ENCODE assay signal across 10 mouse cellular contexts in the genomic region with DNA sequence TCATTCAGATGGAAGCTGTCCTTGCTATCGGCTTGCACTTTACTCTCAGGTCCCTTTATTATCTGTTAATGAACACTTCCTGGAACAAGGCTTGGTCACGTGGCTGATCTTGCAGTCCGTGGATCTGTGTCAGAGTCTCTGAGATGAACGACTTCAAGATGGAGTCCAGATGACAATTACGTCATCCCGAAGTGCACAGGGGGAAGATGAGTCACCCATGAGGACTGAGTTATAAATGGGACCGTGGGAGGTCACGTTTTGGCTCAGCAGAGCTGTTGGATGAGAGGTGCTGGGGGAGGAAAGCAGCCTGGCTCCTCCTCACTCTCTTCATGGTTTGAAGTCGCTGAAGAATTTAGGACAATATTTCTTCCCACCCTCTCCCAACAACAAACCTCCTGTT.
DNase-seq lines count a peak whose midpoint lies in the region; ATAC-seq lines count a peak whose summit lies in the region.
"Had no signal": no experiment of that assay in that cellular context is flagged by ENCODE, and none has a peak within 500 bp of the region (broad histone marks: within the 10 kb centered on the region; RNA-seq: fewer than 3 reads in every experiment).

No protein-coding gene starts in this region.

- 57% methylated on average over 9 of the region's 9 CpGs for WGBS in intestine, embryonic 15.5 days

- no peaks in the 10 kb centered on the region for H3K27me3 ChIP-seq in intestine, embryonic 15.5 days (replicated peaks)
- H3K27me3 ChIP-seq: heart, embryonic 13.5 days had no signal

- no peaks in the 10 kb centered on the region for H3K4me1 ChIP-seq in intestine, embryonic 15.5 days (replicated peaks)
- H3K4me1 ChIP-seq: heart, embryonic 13.5 days had no signal

- ATAC-seq in intestine, embryonic 15.5 days: no peak
- no peak for ATAC-seq in megakaryocyte, adult 5-6 weeks (ENCODE audit: poor library complexity, severe bottlenecking)

- no peak overlapping the region for H3K9ac ChIP-seq in intestine, embryonic 15.5 days
- H3K9ac ChIP-seq: heart, embryonic 13.5 days had no signal

- H3K9me3 ChIP-seq in intestine, embryonic 15.5 days: no peaks in the 10 kb centered on the region
- H3K9me3 ChIP-seq: heart, embryonic 13.5 days had no signal

- no peaks in the 10 kb centered on the region for H3K36me3 ChIP-seq in intestine, embryonic 15.5 days
- H3K36me3 ChIP-seq: heart, embryonic 13.5 days had no signal

- intact Hi-C loops in left cerebral cortex, postnatal 10 days (cut with DNase I): no loop called here

- no peak overlapping the region for H3K4me3 ChIP-seq in intestine, embryonic 15.5 days (replicated peaks)
- H3K4me3 ChIP-seq: heart, embryonic 13.5 days had no signal

- H3K27ac ChIP-seq in intestine, embryonic 15.5 days: no peak overlapping the region
- H3K27ac ChIP-seq: heart, embryonic 13.5 days had no signal

- no peak overlapping the region for H3K4me2 ChIP-seq in intestine, embryonic 15.5 days (replicated peaks)
- H3K4me2 ChIP-seq: heart, embryonic 13.5 days had no signal

- DNase-seq in adrenal gland, adult 2 months: peak; percentile 36
- DNase-seq in adrenal gland, postnatal 25 days: no peak
- peak; percentile 65 to 68 for DNase-seq in left cerebral cortex, adult 18-20 months (ENCODE audit: low spot score in 2 of 2)
- no peak for DNase-seq in left cerebral cortex, postnatal 10 days (ENCODE audit: extremely low spot score in 1 of 2, low spot score in 2 of 2)
- peak; percentile 21 for DNase-seq in heart, postnatal 4 days
- DNase-seq in right cerebral cortex, adult 2 months (ENCODE audit: low spot score in 2 of 2): peak; percentile 66 to 67
- DNase-seq: kidney, postnatal 25 days had no signal

Comparison
In these comparisons a context has a peak if more than half of its experiments do, and no peak if none do; other contexts are left out.
1. DNase-seq: peak in adrenal gland, adult 2 months (single experiment), left cerebral cortex, adult 18-20 months (2 of 2), heart, postnatal 4 days (single experiment) and right cerebral cortex, adult 2 months (2 of 2); none in adrenal gland, postnatal 25 days (single experiment) and left cerebral cortex, postnatal 10 days (0 of 2).